Mouse (Mus musculus) naive thymus-derived CD4-positive, alpha-beta T cell, adult 5 months (primary cell): Measurements from ENCODE around the gene Psmb3. TPM values are rescaled to one million over a fixed set of nuclear protein-coding genes. Genes with fewer than 3 reads are reported as not detected.

Experiments
- polyA plus RNA-seq: library from polyadenylated mRNA; unstranded; fragments of 100-300 nt; shearing (Covaris generic); gene quantifications from one replicate; pipeline ENCODE4 v1.2.1, GENCODE M21; 2017

The Psmb3 gene
- 249 TPM for polyA plus RNA-seq

GRCm38 (mm10) chr11:97703039-97703826 lies at the start of gene Psmb3:
Psmb3 (plus strand) TSS chr11:97703399.

GRCm38 (mm10) chr11:97662893-97663527 lies 40.2 kb upstream of the Psmb3 start, which contains the start of gene Mllt6:
Mllt6 (plus strand) TSS chr11:97663414.

GRCm38 (mm10) chr11:97685613-97686321 lies 17.4 kb upstream of the Psmb3 start, which contains the start of gene Cisd3:
Cisd3 (plus strand) TSS chr11:97685826.

GRCm38 (mm10) chr11:97700003-97700745 lies 3.0 kb upstream of the Psmb3 start, which contains the start of gene Pcgf2:
Pcgf2 (minus strand) TSS chr11:97700497.

GRCm38 (mm10) chr11:97744063-97744717 lies 41.0 kb downstream of the Psmb3 start, which contains the start of gene Pip4k2b:
Pip4k2b (minus strand) TSS chr11:97744704.

Other genes starting within 250 kb of the Psmb3 start
- gene 4933428G20Rik, start 203.1 kb upstream of the Psmb3 start, polyA plus RNA-seq, result not detected
- not detected for gene Srcin1, start 127.2 kb upstream of the Psmb3 start, polyA plus RNA-seq
- gene Epop, start 73.7 kb upstream of the Psmb3 start, polyA plus RNA-seq, result 18.3 TPM
- 6.5 TPM for gene Mllt6, start 40.0 kb upstream of the Psmb3 start, polyA plus RNA-seq
- gene Cisd3, start 17.6 kb upstream of the Psmb3 start, polyA plus RNA-seq, result 31.9 TPM
- 0.65 TPM for gene Pcgf2, start 2.9 kb upstream of the Psmb3 start, polyA plus RNA-seq
- gene Pip4k2b, start 41.3 kb downstream of the Psmb3 start, polyA plus RNA-seq, result 2.9 TPM
- 38.7 TPM for gene Cwc25, start 63.2 kb downstream of the Psmb3 start, polyA plus RNA-seq
- gene 1700001P01Rik, start 72.5 kb downstream of the Psmb3 start, polyA plus RNA-seq, result not detected
- 591 TPM for gene Rpl23, start 79.0 kb downstream of the Psmb3 start, polyA plus RNA-seq
- gene Lasp1, start 95.6 kb downstream of the Psmb3 start, polyA plus RNA-seq, result 126 TPM
- gene B230217C12Rik, start 137.4 kb downstream of the Psmb3 start, polyA plus RNA-seq, result not detected
- 0.73 TPM for gene Fbxo47, start 180.8 kb downstream of the Psmb3 start, polyA plus RNA-seq